Mouse (Mus musculus): ENCODE data around the gene Szrd1. TPM values are rescaled to one million over a fixed set of nuclear protein-coding genes. Genes with fewer than 3 reads are reported as not detected.
A peak's percentile ranks its signal among the peaks of the same experiment; 100 is the strongest.

Gene Szrd1
- total RNA-seq, 2 experiments from 2014 or later: 44.4 to 59.1 TPM

DNA sequence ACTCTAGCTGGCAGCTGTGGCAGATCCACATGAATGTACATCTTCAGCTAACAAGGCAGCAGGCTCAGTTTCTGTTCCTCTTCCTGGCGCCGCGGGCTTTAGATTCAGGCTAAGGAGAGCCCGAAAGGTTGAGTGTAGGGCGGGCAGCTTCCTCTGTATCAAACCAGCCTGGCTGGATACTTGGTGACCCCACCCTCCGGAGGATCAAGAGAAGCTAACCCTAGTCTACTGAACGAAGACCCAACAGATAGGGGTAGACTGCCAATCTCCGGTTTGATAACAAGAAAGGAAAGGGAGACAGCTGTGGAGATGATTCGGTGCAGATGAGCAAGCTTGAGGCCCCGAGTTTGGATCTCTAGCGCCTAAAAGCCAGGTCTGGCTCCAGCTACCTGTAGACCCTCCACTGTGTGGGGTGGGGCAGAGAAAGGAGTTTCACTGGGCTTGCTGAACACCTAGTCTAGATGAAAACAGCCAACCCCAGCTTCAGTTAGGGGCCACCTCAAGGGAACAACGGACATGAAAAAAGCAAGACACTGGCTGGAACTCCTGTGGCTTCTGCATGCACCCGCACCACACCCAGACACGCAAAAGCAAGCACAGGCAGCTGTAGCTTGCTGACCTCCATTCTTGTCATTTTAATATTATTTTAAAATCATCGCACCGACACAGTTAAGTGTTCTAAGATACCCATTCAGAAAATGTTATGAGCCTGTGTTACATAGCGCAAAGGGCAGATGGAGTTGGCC, 62.6 kb downstream of the Szrd1 start:
- Histone ChIP-seq H3K4me3 (peak overlapping the region; percentile 95), H3K27ac (peak overlapping the region; percentile 1; the same call in 1 of the 2 replicates)
- no peak for TF ChIP-seq CTCF (IDR thresholded peaks at IDR 0.05)
- intact Hi-C loops (cut with DNase I): no loop called here
- DNase-seq (ENCODE audit: extremely low spot score in 1 of 2, low spot score in 2 of 2): no peak

DNA sequence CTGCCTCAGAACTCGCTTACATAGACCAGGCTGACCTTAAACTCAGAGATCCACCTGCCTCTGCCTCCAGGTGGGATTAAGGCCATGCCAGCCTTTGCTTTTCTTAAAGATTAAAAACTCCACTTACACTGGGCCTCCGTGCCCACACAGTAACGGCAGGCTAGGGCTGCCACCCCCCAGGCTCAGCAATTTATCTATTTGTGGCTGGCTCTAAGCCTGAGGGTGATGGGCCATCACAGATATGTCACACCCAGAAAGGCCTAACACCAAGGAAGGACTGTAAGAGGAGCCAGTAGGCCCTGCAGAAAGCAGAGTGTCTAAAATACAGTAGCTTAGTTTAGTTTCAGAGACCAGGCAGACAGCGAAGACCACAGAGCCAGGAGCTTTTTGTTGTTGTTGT, 65.5 kb downstream of the Szrd1 start:
- no peak for TF ChIP-seq CTCF (IDR thresholded peaks at IDR 0.05)
- no peak for DNase-seq (ENCODE audit: extremely low spot score in 1 of 2, low spot score in 2 of 2)
- Histone ChIP-seq H3K27ac (peak overlapping the region; percentile 69), H3K4me3 (0 out of 2 replicates have a peak overlapping the region, but pooled peaks have one; percentile 1)
- intact Hi-C loops (cut with DNase I): no loop called here

DNA sequence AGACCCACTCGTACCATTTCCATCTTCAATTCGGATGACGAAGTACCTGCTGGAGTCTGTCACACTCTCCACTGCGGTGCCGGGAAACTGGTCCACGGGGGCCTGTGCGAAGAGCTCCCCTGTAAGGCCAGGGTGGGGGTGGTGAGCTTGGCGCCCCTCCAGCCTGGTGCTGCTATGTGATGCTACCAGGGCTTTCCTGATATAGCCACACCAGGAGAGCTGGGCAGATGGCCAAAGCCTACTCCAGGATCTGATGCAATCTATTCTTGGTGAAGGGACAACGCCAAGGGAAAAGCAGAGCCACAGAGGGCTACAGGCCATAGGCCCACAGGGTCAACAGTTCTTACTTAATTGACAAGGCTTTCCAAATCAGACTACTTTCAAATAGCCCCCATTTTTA, 65.9 kb downstream of the Szrd1 start:
- DNase-seq (ENCODE audit: extremely low spot score in 1 of 2, low spot score in 2 of 2): peak; percentile 64 to 78
- 0 out of 2 replicates have a peak overlapping the region, but pooled peaks have one; percentile 1 for H3K4me3 ChIP-seq
- H3K27ac ChIP-seq: peak overlapping the region; percentile 69
- intact Hi-C loops (cut with DNase I): no loop called here
- TF ChIP-seq CTCF (IDR thresholded peaks at IDR 0.05): no peak

DNA sequence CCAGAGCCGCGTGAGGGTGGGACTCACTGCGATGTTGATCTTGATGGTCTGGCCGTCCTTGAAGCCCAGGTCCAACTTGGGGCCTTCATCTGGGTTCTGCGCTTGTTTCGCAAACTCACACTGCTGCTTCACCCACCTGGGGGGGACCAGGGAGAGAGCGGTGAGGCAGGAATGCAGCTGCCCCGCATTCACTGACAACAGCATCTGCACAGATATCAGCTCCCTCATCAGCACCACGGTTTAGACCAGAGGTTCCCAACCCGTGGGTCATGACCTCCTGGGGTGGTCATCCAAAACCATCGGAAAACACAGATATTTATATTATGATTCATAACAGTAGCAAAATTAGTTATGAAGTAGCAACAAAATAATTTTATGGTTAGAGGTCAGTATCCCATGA, 67.1 kb downstream of the Szrd1 start:
- no peak for TF ChIP-seq CTCF (IDR thresholded peaks at IDR 0.05)
- no peak overlapping the region for H3K27ac ChIP-seq
- DNase-seq (ENCODE audit: extremely low spot score in 1 of 2, low spot score in 2 of 2): no peak
- no peak overlapping the region for H3K4me3 ChIP-seq
- intact Hi-C loops (cut with DNase I): no loop called here

DNA sequence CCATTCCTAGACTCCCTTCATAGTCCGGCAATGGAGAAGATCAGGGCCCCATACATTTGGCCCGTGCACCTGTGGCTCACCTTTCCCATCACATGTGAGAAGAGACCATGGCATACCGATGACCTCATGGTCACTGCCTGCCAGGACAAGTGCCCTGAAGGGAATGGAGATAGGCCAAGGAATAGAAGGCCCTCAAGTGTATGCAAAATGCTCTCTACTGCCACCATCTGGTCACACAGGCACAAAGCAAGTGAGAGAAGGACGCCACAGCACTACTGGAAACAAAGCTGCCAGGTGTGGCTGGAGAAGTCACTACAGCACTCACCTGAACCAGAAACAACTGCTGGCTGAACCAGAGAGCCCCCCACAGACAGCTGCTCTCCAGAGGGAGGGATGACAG, 69.8 kb downstream of the Szrd1 start:
- peak; percentile 88 for TF ChIP-seq CTCF (IDR thresholded peaks at IDR 0.05)
- DNase-seq (ENCODE audit: extremely low spot score in 1 of 2, low spot score in 2 of 2): peak; percentile 38 to 54
- intact Hi-C loops (cut with DNase I): no loop called here
- H3K27ac ChIP-seq: no peak overlapping the region
- H3K4me3 ChIP-seq: no peak overlapping the region

DNA sequence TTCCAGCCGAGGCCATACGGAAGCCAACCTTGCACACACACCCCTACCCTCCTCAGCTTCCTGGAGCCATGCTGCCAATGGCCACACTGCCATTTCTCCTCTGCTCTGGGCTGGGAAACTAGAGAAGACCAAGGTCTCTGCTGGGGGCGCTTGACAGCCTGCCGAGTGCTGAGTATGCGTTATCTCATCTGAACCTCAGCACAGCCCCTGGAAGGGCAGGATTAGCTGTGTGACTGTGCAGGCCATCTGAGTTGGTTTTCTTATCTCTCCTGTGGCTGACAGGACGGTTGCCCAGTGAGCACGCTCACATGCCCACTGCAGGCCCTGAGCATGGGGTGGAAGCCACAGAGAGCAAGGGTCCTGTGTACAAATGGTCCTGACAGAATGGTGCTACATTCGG, 70.9 kb downstream of the Szrd1 start:
- intact Hi-C loops (cut with DNase I): no loop called here

DNA sequence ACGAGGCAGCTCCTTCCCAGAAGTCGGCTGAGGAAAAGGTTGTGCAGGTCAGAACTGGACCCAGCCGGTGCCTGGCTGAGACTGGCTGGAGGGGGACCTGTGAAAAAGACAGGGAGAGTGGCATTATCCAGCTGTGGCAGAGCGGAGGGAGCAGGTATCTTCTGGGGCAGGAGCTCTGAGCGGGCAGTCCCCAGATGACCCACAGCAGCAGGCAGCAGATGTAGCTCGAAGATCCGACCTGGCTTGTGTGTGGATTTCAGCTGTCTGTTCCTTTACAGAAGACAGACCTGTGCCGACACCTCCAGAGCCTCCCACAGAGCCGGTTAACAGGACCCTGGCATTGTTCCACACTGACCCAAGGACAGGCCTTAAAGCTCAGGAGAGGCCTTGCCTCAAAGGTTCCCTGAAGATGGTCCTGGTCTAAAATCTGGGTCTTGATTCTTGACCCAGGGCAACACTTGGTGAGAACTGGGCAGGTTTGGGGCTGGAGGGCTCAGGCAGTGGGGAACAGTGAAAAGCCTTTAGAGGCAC, 72.0 kb downstream of the Szrd1 start:
- intact Hi-C loops (cut with DNase I): no loop called here
- Histone ChIP-seq H3K27ac (no peak overlapping the region), H3K4me3 (no peak overlapping the region)
- TF ChIP-seq CTCF (IDR thresholded peaks at IDR 0.05): no peak
- DNase-seq (ENCODE audit: extremely low spot score in 1 of 2, low spot score in 2 of 2): no peak

More for the DNA sequence above, 70.9 kb downstream of the Szrd1 start:
- Histone ChIP-seq H3K27ac (no peak overlapping the region), H3K4me3 (no peak overlapping the region)
- TF ChIP-seq CTCF (IDR thresholded peaks at IDR 0.05): no peak
- DNase-seq (ENCODE audit: extremely low spot score in 1 of 2, low spot score in 2 of 2): no peak

DNA sequence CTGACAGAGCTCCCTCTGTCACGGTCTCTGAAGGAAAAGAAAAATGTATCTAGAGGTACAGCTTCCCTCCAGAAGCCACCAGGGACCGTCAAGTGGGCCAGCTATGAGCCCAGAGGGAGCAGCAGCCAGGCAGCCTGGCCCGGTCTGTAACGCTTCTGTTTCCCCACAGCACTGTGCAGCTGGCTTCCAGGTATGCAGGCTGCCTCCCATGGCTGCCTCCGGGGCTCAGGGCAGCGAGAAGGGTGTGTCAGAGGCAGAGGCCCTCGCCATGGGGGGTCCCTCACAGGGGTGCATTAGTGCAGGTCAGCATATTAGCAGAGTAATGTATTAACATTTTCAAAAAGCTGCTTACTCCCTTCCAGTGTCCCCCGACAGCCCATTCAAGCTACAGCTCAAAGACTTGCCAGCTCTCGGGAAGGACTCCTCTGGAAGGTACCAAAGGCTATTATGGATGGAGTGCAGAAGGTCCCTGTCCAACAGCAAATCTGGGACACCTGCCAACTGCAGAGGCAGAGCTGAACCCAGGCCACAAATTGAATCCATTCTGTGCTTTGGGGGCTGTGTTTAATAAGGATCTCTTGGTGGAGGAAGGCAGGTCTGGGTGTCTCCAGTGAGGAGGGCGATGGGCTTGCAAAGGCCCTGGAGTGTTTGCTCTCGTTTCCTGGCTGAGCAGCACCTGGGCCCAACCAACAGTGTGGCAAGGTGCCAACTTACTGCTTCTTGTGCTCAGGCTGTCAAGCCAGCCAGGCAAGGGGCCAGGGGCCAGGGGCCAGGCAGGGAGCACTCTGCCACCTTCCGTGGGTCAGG, 72.7 kb downstream of the Szrd1 start:
- intact Hi-C loops (cut with DNase I): no loop called here
- no peak for TF ChIP-seq CTCF (IDR thresholded peaks at IDR 0.05)
- H3K27ac ChIP-seq: no peak overlapping the region
- no peak overlapping the region for H3K4me3 ChIP-seq
- DNase-seq (ENCODE audit: extremely low spot score in 1 of 2, low spot score in 2 of 2): no peak

DNA sequence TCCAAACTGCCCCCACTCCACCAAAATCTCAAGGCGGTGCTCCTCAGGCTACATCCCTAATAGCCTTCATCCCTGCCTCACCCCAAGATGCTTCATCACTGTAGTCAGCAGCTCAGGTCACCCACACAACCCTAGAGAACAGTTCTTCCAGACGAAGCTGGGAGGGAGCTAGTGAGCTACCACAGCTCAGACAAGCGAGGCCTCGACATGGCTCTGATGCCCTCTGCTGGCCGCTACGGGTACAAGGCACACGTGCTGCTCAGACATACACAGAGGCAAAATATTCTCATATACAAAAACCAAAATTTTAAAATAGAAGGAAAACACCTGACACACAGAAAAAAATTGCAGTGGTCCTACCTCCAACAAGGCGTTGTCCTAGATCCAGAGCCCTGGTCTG, 74.5 kb downstream of the Szrd1 start:
- intact Hi-C loops (cut with DNase I): loop anchor here (2.0 kb wide), 1 partner anchor 20 kb away; no protein-coding TSS in a partner anchor
- no peak overlapping the region; the same call in 1 of the 2 replicates for H3K27ac ChIP-seq
- peak; percentile 77 to 81 for DNase-seq (ENCODE audit: extremely low spot score in 1 of 2, low spot score in 2 of 2)
- H3K4me3 ChIP-seq: no peak overlapping the region
- peak; percentile 96 for TF ChIP-seq CTCF (IDR thresholded peaks at IDR 0.05)

DNA sequence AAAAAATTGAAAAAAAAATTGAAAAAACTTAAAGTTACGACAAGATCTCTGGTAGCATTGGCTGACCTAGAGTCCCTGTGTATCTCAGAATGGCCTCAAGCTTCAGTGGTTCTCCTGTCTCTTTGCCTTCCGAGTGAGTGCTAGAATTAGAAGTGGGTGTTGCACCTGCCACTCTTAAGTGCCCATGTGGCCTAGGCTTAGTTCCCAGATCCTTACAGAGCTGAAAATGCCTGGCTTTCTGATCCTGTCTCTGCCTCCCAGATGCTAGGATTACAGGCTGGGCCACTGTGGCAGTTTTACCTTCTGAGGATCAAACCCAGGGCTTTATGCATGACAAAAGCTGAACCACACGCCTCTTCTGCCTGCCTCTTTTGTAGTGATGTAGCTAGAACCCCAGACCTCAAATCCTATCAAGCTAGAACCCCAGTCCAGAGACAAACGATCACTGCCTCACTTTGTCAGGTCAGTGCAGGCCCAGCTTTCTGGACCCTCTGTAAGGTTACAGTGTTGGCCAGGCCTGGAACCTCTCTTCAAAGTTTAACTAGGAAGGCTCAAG, 75.4 kb downstream of the Szrd1 start:
- Histone ChIP-seq H3K27ac (no peak overlapping the region), H3K4me3 (no peak overlapping the region)
- no peak for TF ChIP-seq CTCF (IDR thresholded peaks at IDR 0.05)
- DNase-seq (ENCODE audit: extremely low spot score in 1 of 2, low spot score in 2 of 2): no peak
- intact Hi-C loops (cut with DNase I): loop anchor here (2.0 kb wide), 1 partner anchor 19 kb away; no protein-coding TSS in a partner anchor

Other genes starting within 250 kb of the Szrd1 start
- gene Padi2, start 233.4 kb downstream of the Szrd1 start, total RNA-seq (2021): 10 to 100 TPM; 10.2 to 11.6 TPM
- gene Sdhb, start 178.6 kb downstream of the Szrd1 start, total RNA-seq (2021): 100 to 1,000 TPM; 170 to 178 TPM
- 100 to 1,000 TPM; 150 to 155 TPM for gene Atp13a2, start 152.9 kb downstream of the Szrd1 start, total RNA-seq (2021)
- gene Mfap2, start 129.4 kb downstream of the Szrd1 start, total RNA-seq (2021): 1 to 10 TPM; 4.8 to 4.9 TPM
- 10 to 100 TPM; 68.1 to 71.3 TPM for gene Crocc, start 79.2 kb downstream of the Szrd1 start, total RNA-seq (2021)
- gene Necap2, start 61.4 kb downstream of the Szrd1 start, total RNA-seq (2021): 10 to 100 TPM; 44.9 to 45.9 TPM
- under 1 TPM; 0.26 to 0.61 TPM for gene Spata21, start 51.4 kb downstream of the Szrd1 start, total RNA-seq (2021)
- 10 to 100 TPM; 29.3 to 30.3 TPM for gene Fbxo42, start 8.1 kb upstream of the Szrd1 start, total RNA-seq (2021)
- gene Rsg1, start 74.2 kb upstream of the Szrd1 start, total RNA-seq (2021): 1 to 10 TPM; 2.7 to 4.4 TPM
- 10 to 100 TPM; 17.1 to 18.2 TPM for gene Arhgef19, start 99.7 kb upstream of the Szrd1 start, total RNA-seq (2021)
- gene Epha2, start 161.5 kb upstream of the Szrd1 start, total RNA-seq (2021): 1 to 10 TPM; 1.3 to 1.9 TPM
- 1 to 10 TPM; 3.4 to 4.7 TPM for gene Fam131c, start 228.4 kb upstream of the Szrd1 start, total RNA-seq (2021)

All from left cerebral cortex, adult 2 months (tissue).